Mouse (Mus musculus): ENCODE results near the gene Traip. TPM values are rescaled to one million over a fixed set of nuclear protein-coding genes. Genes with fewer than 3 reads are reported as not detected.
"Not testable (repeated sequence)": the region's sequence is repeated elsewhere in the genome, so short reads cannot be mapped to it uniquely, and the experiment has no call there.

Gene Traip
- polyA plus RNA-seq, 1 experiment from 2014 or later = 7.7 TPM

- no peak for ATAC-seq (ENCODE audit: low FRiP score)
- H3K27ac ChIP-seq = no peak overlapping the region
- no peak overlapping the region for H3K4me2 ChIP-seq
- no peaks in the 10 kb centered on the region for H3K9me3 ChIP-seq
- H3K36me3 ChIP-seq = no peaks in the 10 kb centered on the region
- no peaks in the 10 kb centered on the region for H3K4me1 ChIP-seq (replicated peaks)
- WGBS = 94% methylated on average over 21 of the region's 21 CpGs
- no peak overlapping the region for H3K9ac ChIP-seq
- no peak overlapping the region for H3K4me3 ChIP-seq
- H3K27me3 ChIP-seq = 0 out of 2 replicates have a peak, but pooled peaks cover 7% of the 10 kb centered on the region
These were observed 45.6 kb downstream of the Traip start for GRCm38 (mm10) chr9:107995513-107995912.

- Histone ChIP-seq H3K27me3 (0 out of 2 replicates have a peak, but pooled peaks cover 7% of the 10 kb centered on the region), H3K36me3 (no peaks in the 10 kb centered on the region), H3K27ac (no peak within 1 kb of the TSS), H3K4me2 (no peak within 1 kb of the TSS), H3K9me3 (no peaks in the 10 kb centered on the region), H3K9ac (no peak within 1 kb of the TSS), H3K4me1 (replicated peaks) (no peaks in the 10 kb centered on the region), H3K4me3 (no peak within 1 kb of the TSS)
- 91% methylated on average over 5 of the region's 5 CpGs for WGBS
- no peak for ATAC-seq (ENCODE audit: low FRiP score)
These were observed 46.1 kb downstream of the Traip start, which contains the start of gene Gm20662 for GRCm38 (mm10) chr9:107996049-107996448. TSS of gene Gm20662 (plus strand) at chr9:107996349.

GRCm38 (mm10) chr9:108001922-108002770 lies 52.2 kb downstream of the Traip start, which contains the start of gene Ip6k1:
TSS of gene Ip6k1 (plus strand) at chr9:108002501.
- peak within 1 kb of the TSS; percentile 81 for H3K4me2 ChIP-seq
- peak within 1 kb of the TSS; percentile 98 for H3K9ac ChIP-seq
- ATAC-seq (ENCODE audit: low FRiP score) = peak; percentile 99
- no peaks in the 10 kb centered on the region for H3K9me3 ChIP-seq
- 0 out of 2 replicates have a peak, but pooled peaks cover 7% of the 10 kb centered on the region for H3K27me3 ChIP-seq
- peak within 1 kb of the TSS; percentile 97 for H3K4me3 ChIP-seq
- WGBS = under 1% methylated on average over 51 of the region's 51 CpGs
- H3K27ac ChIP-seq = peak within 1 kb of the TSS; percentile 97
- peaks cover 34% of the 10 kb centered on the region for H3K4me1 ChIP-seq (replicated peaks)
- no peaks in the 10 kb centered on the region for H3K36me3 ChIP-seq

GRCm38 (mm10) chr9:108002778-108003530 lies 53.0 kb downstream of the Traip start:
- under 1% methylated on average over 47 of the region's 50 CpGs for WGBS
- peak overlapping the region; percentile 81 for H3K4me2 ChIP-seq
- H3K4me1 ChIP-seq (replicated peaks) = peaks cover 34% of the 10 kb centered on the region

GRCm38 (mm10) chr9:108003531-108003890 lies 53.6 kb downstream of the Traip start:
- peak overlapping the region; percentile 97 for H3K27ac ChIP-seq
- H3K4me3 ChIP-seq = peak overlapping the region; percentile 97
- peak overlapping the region; percentile 81 for H3K4me2 ChIP-seq
- 0 out of 2 replicates have a peak, but pooled peaks cover 7% of the 10 kb centered on the region for H3K27me3 ChIP-seq
- H3K36me3 ChIP-seq = no peaks in the 10 kb centered on the region
- H3K9ac ChIP-seq = peak overlapping the region; percentile 98
- no peak for ATAC-seq (ENCODE audit: low FRiP score)
- H3K9me3 ChIP-seq = no peaks in the 10 kb centered on the region
- 13% methylated on average over 8 of the region's 8 CpGs for WGBS
- H3K4me1 ChIP-seq (replicated peaks) = peaks cover 34% of the 10 kb centered on the region

More at GRCm38 (mm10) chr9:108002778-108003530, 53.0 kb downstream of the Traip start:
- Histone ChIP-seq H3K9ac (peak overlapping the region; percentile 98), H3K9me3 (no peaks in the 10 kb centered on the region), H3K36me3 (no peaks in the 10 kb centered on the region), H3K27ac (peak overlapping the region; percentile 97), H3K4me3 (peak overlapping the region; percentile 97), H3K27me3 (0 out of 2 replicates have a peak, but pooled peaks cover 7% of the 10 kb centered on the region)
- ATAC-seq (ENCODE audit: low FRiP score) = peak; percentile 67

GRCm38 (mm10) chr9:108008041-108008440 lies 58.1 kb downstream of the Traip start:
- no peaks in the 10 kb centered on the region for H3K9me3 ChIP-seq
- H3K4me1 ChIP-seq (replicated peaks) = peaks cover 29% of the 10 kb centered on the region
- H3K27me3 ChIP-seq = no peaks in the 10 kb centered on the region
- no peak overlapping the region for H3K27ac ChIP-seq
- no peak overlapping the region for H3K9ac ChIP-seq
- no peak overlapping the region for H3K4me2 ChIP-seq
- WGBS = 87% methylated on average over 5 of the region's 5 CpGs
- no peak for ATAC-seq (ENCODE audit: low FRiP score)
- peaks cover 7% of the 10 kb centered on the region for H3K36me3 ChIP-seq
- no peak overlapping the region for H3K4me3 ChIP-seq

GRCm38 (mm10) chr9:108010385-108010784 lies 60.4 kb downstream of the Traip start:
- no peaks in the 10 kb centered on the region for H3K9me3 ChIP-seq
- no peak overlapping the region for H3K4me3 ChIP-seq
- ATAC-seq (ENCODE audit: low FRiP score) = no peak
- H3K4me2 ChIP-seq = no peak overlapping the region
- no peaks in the 10 kb centered on the region for H3K27me3 ChIP-seq
- peaks cover 9% of the 10 kb centered on the region for H3K4me1 ChIP-seq (replicated peaks)
- H3K27ac ChIP-seq = no peak overlapping the region
- H3K9ac ChIP-seq = no peak overlapping the region
- peaks cover 8% of the 10 kb centered on the region for H3K36me3 ChIP-seq

GRCm38 (mm10) chr9:108013577-108013976 lies 63.6 kb downstream of the Traip start:
- H3K4me1 ChIP-seq (replicated peaks); H3K9ac ChIP-seq; ATAC-seq (ENCODE audit: low FRiP score); H3K36me3 ChIP-seq; H3K27ac ChIP-seq; H3K4me2 ChIP-seq; H3K4me3 ChIP-seq; H3K27me3 ChIP-seq; H3K9me3 ChIP-seq: not testable (repeated sequence)
- WGBS = 100% methylated on average over 2 of the region's 2 CpGs

GRCm38 (mm10) chr9:108017127-108017526 lies 67.2 kb downstream of the Traip start:
- WGBS = 82% methylated on average over 3 of the region's 3 CpGs
- Histone ChIP-seq H3K4me2 (no peak overlapping the region), H3K9ac (no peak overlapping the region), H3K4me3 (no peak overlapping the region), H3K4me1 (replicated peaks) (peaks cover 10% of the 10 kb centered on the region), H3K9me3 (no peaks in the 10 kb centered on the region), H3K27ac (no peak overlapping the region), H3K27me3 (no peaks in the 10 kb centered on the region), H3K36me3 (peaks cover 8% of the 10 kb centered on the region)
- ATAC-seq (ENCODE audit: low FRiP score) = no peak

- Histone ChIP-seq H3K9ac (no peak overlapping the region), H3K9me3 (no peaks in the 10 kb centered on the region), H3K27me3 (no peaks in the 10 kb centered on the region), H3K4me3 (no peak overlapping the region), H3K4me1 (replicated peaks) (peaks cover 10% of the 10 kb centered on the region), H3K36me3 (peaks cover 21% of the 10 kb centered on the region), H3K4me2 (no peak overlapping the region), H3K27ac (no peak overlapping the region)
- no peak for ATAC-seq (ENCODE audit: low FRiP score)
- 98% methylated on average over 1 of the region's 1 CpGs for WGBS
These were observed 70.8 kb downstream of the Traip start for GRCm38 (mm10) chr9:108020741-108021140.
